Mouse (Mus musculus): ENCODE measurements around the gene Gm20388. TPM values are rescaled to one million over a fixed set of nuclear protein-coding genes. Genes with fewer than 3 reads are reported as not detected.

Gene Gm20388
- polyA plus RNA-seq, 1 experiment from 2014 or later, result not detected

GRCm38 (mm10) chr8:119994114-119994513 is 83.5 kb downstream of the Gm20388 start:
- Histone ChIP-seq H3K9ac (no peak overlapping the region; the same call in 1 of the 2 replicates), H3K4me2 (peak overlapping the region; percentile 10; the same call in 1 of the 2 replicates), H3K27me3 (replicated peaks) (peaks cover 58% of the 10 kb centered on the region), H3K4me1 (peaks cover 23% of the 10 kb centered on the region), H3K4me3 (no peak overlapping the region), H3K27ac (replicated peaks) (no peak overlapping the region), H3K36me3 (no peaks in the 10 kb centered on the region), H3K9me3 (no peaks in the 10 kb centered on the region)
- 66% methylated on average over 7 of the region's 7 CpGs for WGBS
- no peak for ATAC-seq (ENCODE audit: extremely low read depth, insufficient number of reproducible peaks, low FRiP score, low TSS enrichment)

GRCm38 (mm10) chr8:119994556-119994955 is 83.9 kb downstream of the Gm20388 start:
- H3K27ac ChIP-seq (replicated peaks), result no peak overlapping the region
- H3K4me1 ChIP-seq, result peaks cover 23% of the 10 kb centered on the region
- no peak for ATAC-seq (ENCODE audit: extremely low read depth, insufficient number of reproducible peaks, low FRiP score, low TSS enrichment)
- peaks cover 58% of the 10 kb centered on the region for H3K27me3 ChIP-seq (replicated peaks)
- no peak overlapping the region for H3K4me3 ChIP-seq
- no peak overlapping the region; the same call in 1 of the 2 replicates for H3K9ac ChIP-seq
- peak overlapping the region; percentile 10; the same call in 1 of the 2 replicates for H3K4me2 ChIP-seq
- H3K9me3 ChIP-seq, result no peaks in the 10 kb centered on the region
- H3K36me3 ChIP-seq, result no peaks in the 10 kb centered on the region
- WGBS, result 28% methylated on average over 6 of the region's 6 CpGs

- no peak overlapping the region for H3K9ac ChIP-seq
- no peak for ATAC-seq (ENCODE audit: extremely low read depth, insufficient number of reproducible peaks, low FRiP score, low TSS enrichment)
- no peaks in the 10 kb centered on the region for H3K36me3 ChIP-seq
- H3K9me3 ChIP-seq, result no peaks in the 10 kb centered on the region
- no peak overlapping the region for H3K4me2 ChIP-seq
- H3K4me1 ChIP-seq, result peaks cover 24% of the 10 kb centered on the region
- H3K27ac ChIP-seq (replicated peaks), result no peak overlapping the region
- peaks cover 38% of the 10 kb centered on the region for H3K27me3 ChIP-seq (replicated peaks)
- WGBS, result 80% methylated on average over 4 of the region's 4 CpGs
- H3K4me3 ChIP-seq, result no peak overlapping the region
These were observed 86.6 kb downstream of the Gm20388 start for GRCm38 (mm10) chr8:119997266-119997665.

- peaks cover 8% of the 10 kb centered on the region; the same call in 1 of the 2 replicates for H3K27me3 ChIP-seq (replicated peaks)
- no peaks in the 10 kb centered on the region for H3K36me3 ChIP-seq
- WGBS, result 37% methylated on average over 8 of the region's 8 CpGs
- H3K4me3 ChIP-seq, result no peak overlapping the region
- H3K4me1 ChIP-seq, result peaks cover 25% of the 10 kb centered on the region
- no peak overlapping the region for H3K4me2 ChIP-seq
- peak overlapping the region; percentile 8; the same call in 1 of the 2 replicates for H3K27ac ChIP-seq (replicated peaks)
- ATAC-seq (ENCODE audit: extremely low read depth, insufficient number of reproducible peaks, low FRiP score, low TSS enrichment), result no peak
- no peak overlapping the region for H3K9ac ChIP-seq
- no peaks in the 10 kb centered on the region for H3K9me3 ChIP-seq
These were observed 89.8 kb downstream of the Gm20388 start for GRCm38 (mm10) chr8:120000461-120000860.

- Histone ChIP-seq H3K4me2 (no peak overlapping the region), H3K36me3 (no peaks in the 10 kb centered on the region), H3K4me3 (no peak overlapping the region), H3K4me1 (peaks cover 25% of the 10 kb centered on the region), H3K9me3 (no peaks in the 10 kb centered on the region), H3K27ac (replicated peaks) (no peak overlapping the region), H3K27me3 (replicated peaks) (0 out of 2 replicates have a peak, but pooled peaks cover 8% of the 10 kb centered on the region), H3K9ac (no peak overlapping the region)
- no peak for ATAC-seq (ENCODE audit: extremely low read depth, insufficient number of reproducible peaks, low FRiP score, low TSS enrichment)
- 72% methylated on average over 7 of the region's 7 CpGs for WGBS
These were observed 91.1 kb downstream of the Gm20388 start for GRCm38 (mm10) chr8:120001712-120002111.

GRCm38 (mm10) chr8:120002348-120002747 is 91.7 kb downstream of the Gm20388 start:
- H3K27ac ChIP-seq (replicated peaks), result no peak overlapping the region
- no peak overlapping the region; the same call in 1 of the 2 replicates for H3K9ac ChIP-seq
- 0 out of 2 replicates have a peak, but pooled peaks cover 8% of the 10 kb centered on the region for H3K27me3 ChIP-seq (replicated peaks)
- H3K9me3 ChIP-seq, result no peaks in the 10 kb centered on the region
- H3K4me2 ChIP-seq, result no peak overlapping the region
- H3K4me3 ChIP-seq, result no peak overlapping the region
- H3K4me1 ChIP-seq, result peaks cover 25% of the 10 kb centered on the region
- 33% methylated on average over 9 of the region's 9 CpGs for WGBS
- no peaks in the 10 kb centered on the region for H3K36me3 ChIP-seq
- no peak for ATAC-seq (ENCODE audit: extremely low read depth, insufficient number of reproducible peaks, low FRiP score, low TSS enrichment)

- Histone ChIP-seq H3K4me2 (peak overlapping the region; percentile 23), H3K36me3 (no peaks in the 10 kb centered on the region), H3K9me3 (no peaks in the 10 kb centered on the region), H3K27ac (replicated peaks) (peak overlapping the region; percentile 26), H3K4me3 (no peak overlapping the region), H3K27me3 (replicated peaks) (0 out of 2 replicates have a peak, but pooled peaks cover 8% of the 10 kb centered on the region), H3K4me1 (peaks cover 25% of the 10 kb centered on the region), H3K9ac (peak overlapping the region; percentile 1; the same call in 1 of the 2 replicates)
- whole genome bisulfite sequencing, result 30% methylated on average over 14 of the region's 14 CpGs
- ATAC-seq (ENCODE audit: extremely low read depth, insufficient number of reproducible peaks, low FRiP score, low TSS enrichment), result no peak
These were observed 93.6 kb downstream of the Gm20388 start for GRCm38 (mm10) chr8:120004154-120004702.

- H3K9ac ChIP-seq, result peak overlapping the region; percentile 1; the same call in 1 of the 2 replicates
- WGBS, result 60% methylated on average over 2 of the region's 2 CpGs
- no peaks in the 10 kb centered on the region for H3K36me3 ChIP-seq
These were observed 94.2 kb downstream of the Gm20388 start for GRCm38 (mm10) chr8:120004705-120005381.

GRCm38 (mm10) chr8:120006645-120007160 is 96.1 kb downstream of the Gm20388 start:
- H3K9me3 ChIP-seq, result no peaks in the 10 kb centered on the region
- H3K9ac ChIP-seq, result no peak overlapping the region
- WGBS, result 32% methylated on average over 9 of the region's 9 CpGs
- no peaks in the 10 kb centered on the region for H3K36me3 ChIP-seq
- no peak for ATAC-seq (ENCODE audit: extremely low read depth, insufficient number of reproducible peaks, low FRiP score, low TSS enrichment)
- H3K4me1 ChIP-seq, result peaks cover 21% of the 10 kb centered on the region
- no peak overlapping the region for H3K27ac ChIP-seq (replicated peaks)
- H3K4me3 ChIP-seq, result no peak overlapping the region
- no peak overlapping the region for H3K4me2 ChIP-seq
- peaks cover 19% of the 10 kb centered on the region; the same call in 1 of the 2 replicates for H3K27me3 ChIP-seq (replicated peaks)

More at GRCm38 (mm10) chr8:120004705-120005381, 94.2 kb downstream of the Gm20388 start:
- peak overlapping the region; percentile 23 for H3K4me2 ChIP-seq
- ATAC-seq (ENCODE audit: extremely low read depth, insufficient number of reproducible peaks, low FRiP score, low TSS enrichment), result no peak
- 0 out of 2 replicates have a peak, but pooled peaks cover 8% of the 10 kb centered on the region for H3K27me3 ChIP-seq (replicated peaks)
- no peaks in the 10 kb centered on the region for H3K9me3 ChIP-seq
- H3K4me1 ChIP-seq, result peaks cover 25% of the 10 kb centered on the region
- peak overlapping the region; percentile 26 for H3K27ac ChIP-seq (replicated peaks)
- no peak overlapping the region for H3K4me3 ChIP-seq

GRCm38 (mm10) chr8:120007178-120007577 is 96.5 kb downstream of the Gm20388 start:
- Histone ChIP-seq H3K4me1 (peaks cover 20% of the 10 kb centered on the region), H3K4me2 (no peak overlapping the region), H3K36me3 (no peaks in the 10 kb centered on the region), H3K9me3 (no peaks in the 10 kb centered on the region), H3K27me3 (replicated peaks) (peaks cover 24% of the 10 kb centered on the region; the same call in 1 of the 2 replicates), H3K4me3 (no peak overlapping the region), H3K9ac (no peak overlapping the region), H3K27ac (replicated peaks) (no peak overlapping the region)
- 72% methylated on average over 9 of the region's 9 CpGs for WGBS
- ATAC-seq (ENCODE audit: extremely low read depth, insufficient number of reproducible peaks, low FRiP score, low TSS enrichment), result no peak

- H3K4me3 ChIP-seq, result no peak overlapping the region
These were observed 98.6 kb downstream of the Gm20388 start for GRCm38 (mm10) chr8:120009284-120009683.

More at GRCm38 (mm10) chr8:120009284-120009683, 98.6 kb downstream of the Gm20388 start:
- Histone ChIP-seq H3K4me2 (no peak overlapping the region), H3K27me3 (replicated peaks) (peaks cover 25% of the 10 kb centered on the region; the same call in 1 of the 2 replicates), H3K4me1 (peaks cover 15% of the 10 kb centered on the region), H3K27ac (replicated peaks) (no peak overlapping the region), H3K36me3 (no peaks in the 10 kb centered on the region), H3K9me3 (no peaks in the 10 kb centered on the region), H3K9ac (no peak overlapping the region)
- 67% methylated on average over 6 of the region's 6 CpGs for WGBS
- no peak for ATAC-seq (ENCODE audit: extremely low read depth, insufficient number of reproducible peaks, low FRiP score, low TSS enrichment)

All from heart, embryonic 13.5 days (tissue).